Mouse (Mus musculus): ENCODE measurements at regions not wholly inside any gene's neighbourhood (a gene's known extent, or its start where the extent isn't known, plus 50 kb on each side); places are given as distances from the start of the nearest gene placed in this dataset.

DNA sequence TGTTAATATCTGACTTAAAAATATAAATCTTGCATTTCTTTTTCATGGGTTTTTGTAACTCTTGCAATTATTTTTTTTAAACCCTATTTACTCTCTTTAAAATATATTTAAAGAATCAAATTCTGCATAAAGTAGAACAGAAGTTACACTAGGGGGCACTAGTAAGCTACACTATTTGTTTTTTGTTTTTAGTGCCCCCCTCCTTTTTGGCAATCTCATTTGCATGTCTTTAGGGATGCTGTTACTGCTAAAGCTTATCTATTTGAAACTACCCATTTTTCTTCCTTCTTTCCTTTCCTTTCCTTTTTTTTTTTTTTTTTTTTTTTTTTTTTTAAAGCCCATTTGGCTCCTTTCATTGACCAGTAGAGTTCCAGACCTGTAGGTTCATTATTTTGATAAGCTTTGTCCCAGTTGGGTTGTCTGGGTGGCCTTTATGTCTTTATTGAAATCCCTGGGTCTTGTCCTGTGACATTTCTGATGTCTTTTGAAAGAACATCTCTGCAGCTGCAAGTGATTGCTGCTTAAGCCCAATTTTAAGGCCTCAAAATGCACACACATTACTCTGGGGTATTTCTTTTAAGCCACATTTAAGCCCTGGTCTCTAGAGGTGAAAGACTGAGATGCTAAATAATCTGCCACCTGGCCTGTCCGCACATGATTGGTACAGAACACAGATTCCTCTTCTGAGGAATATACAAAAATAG is 1249.6 kb downstream of the Hace1 start:
- DNase-seq: no peak

GRCm38 (mm10) chr10:46828164-46828563 is 1250.5 kb downstream of the Hace1 start:
- DNase-seq: no peak

DNA sequence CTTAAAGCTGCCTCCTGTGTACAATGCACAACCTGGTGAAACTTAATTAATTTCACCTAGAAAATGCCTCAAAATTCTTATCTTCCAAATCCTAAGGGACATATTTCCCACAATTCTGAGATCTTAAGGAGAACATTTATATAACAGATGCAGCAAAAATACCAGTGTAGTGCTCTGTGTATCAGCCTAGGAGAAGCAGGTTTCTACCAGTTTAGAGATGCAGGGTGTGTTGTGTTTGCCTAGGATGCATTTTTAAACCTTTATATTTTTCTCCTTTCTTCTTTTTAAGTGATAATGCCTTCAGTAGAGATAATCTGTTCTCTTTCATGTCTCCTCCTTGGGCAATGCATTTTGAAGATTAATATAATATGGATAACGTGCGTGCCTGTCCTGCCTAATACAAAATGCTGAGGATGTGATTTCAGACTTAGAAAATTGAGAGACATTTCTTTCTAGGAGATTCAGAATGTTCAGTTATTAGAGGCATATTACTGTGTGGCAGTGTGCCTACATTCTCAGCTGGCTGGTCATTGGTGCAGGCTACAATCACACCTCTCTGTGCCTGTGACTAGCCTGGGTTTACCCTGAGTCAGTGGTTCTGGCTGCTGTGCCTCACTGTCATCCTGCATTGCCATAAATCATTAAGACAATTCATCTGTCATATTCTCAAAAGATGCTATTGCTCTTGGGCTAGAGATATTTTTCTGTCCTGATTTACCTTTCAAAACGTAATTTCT is 1268.1 kb downstream of the Hace1 start:
- no peak for DNase-seq

Measured in kidney, postnatal 4 days (tissue).